Comparison of ENCODE assay signal across 24 mouse cellular contexts in genomic region chr10:120908776-120909574, GRCm38 (mm10).
"Had no signal": no experiment of that assay in that cellular context is flagged by ENCODE, and none has a peak within 500 bp of the region (broad histone marks: within the 10 kb centered on the region; RNA-seq: fewer than 3 reads in every experiment).

No protein-coding gene starts in this region.

- DNase-seq: kidney, postnatal 25 days; layer of hippocampus, adult 9-11 months; layer of hippocampus, postnatal 36 days; lung, adult 2 months; lung, postnatal 14 days; lung, postnatal 4 days; right cerebral cortex, adult 18-20 months; right cerebral cortex, postnatal 14 days; right cerebral cortex, postnatal 4 days; thymus, adult 2 months; thymus, postnatal 14 days; thymus, postnatal 4 days had no signal

- H3K27ac ChIP-seq: kidney, postnatal 0 days; layer of hippocampus, adult 2 months; left cerebral cortex, adult 2 months; limb, embryonic 12.5 days; limb, embryonic 15.5 days; liver, embryonic 12.5 days; liver, embryonic 15.5 days; midbrain, embryonic 15.5 days; neural tube, embryonic 12.5 days; neural tube, embryonic 15.5 days; stomach, postnatal 0 days had no signal

- H3K9ac ChIP-seq: limb, embryonic 12.5 days; limb, embryonic 15.5 days; liver, embryonic 12.5 days; liver, embryonic 15.5 days; midbrain, embryonic 15.5 days; neural tube, embryonic 12.5 days; neural tube, embryonic 15.5 days had no signal

- H3K9me3 ChIP-seq: limb, embryonic 15.5 days; liver, embryonic 12.5 days; liver, embryonic 15.5 days; midbrain, embryonic 15.5 days; neural tube, embryonic 15.5 days had no signal

- ATAC-seq: liver, embryonic 12.5 days; midbrain, embryonic 15.5 days had no signal

- H3K27me3 ChIP-seq: limb, embryonic 12.5 days; limb, embryonic 15.5 days; liver, embryonic 12.5 days; liver, embryonic 15.5 days; midbrain, embryonic 15.5 days; neural tube, embryonic 12.5 days; neural tube, embryonic 15.5 days had no signal

- H3K4me3 ChIP-seq: layer of hippocampus, adult 2 months; left cerebral cortex, adult 2 months; limb, embryonic 12.5 days; limb, embryonic 15.5 days; liver, embryonic 12.5 days; liver, embryonic 15.5 days; midbrain, embryonic 15.5 days; neural tube, embryonic 12.5 days; neural tube, embryonic 15.5 days had no signal

- H3K4me2 ChIP-seq: limb, embryonic 12.5 days; limb, embryonic 15.5 days; liver, embryonic 12.5 days; liver, embryonic 15.5 days; midbrain, embryonic 11.5 days; midbrain, embryonic 15.5 days; neural tube, embryonic 12.5 days; neural tube, embryonic 15.5 days had no signal

- H3K36me3 ChIP-seq: limb, embryonic 12.5 days; limb, embryonic 15.5 days; liver, embryonic 12.5 days; liver, embryonic 15.5 days; midbrain, embryonic 15.5 days; neural tube, embryonic 12.5 days; neural tube, embryonic 15.5 days had no signal

- H3K4me1 ChIP-seq: limb, embryonic 12.5 days; limb, embryonic 15.5 days; liver, embryonic 15.5 days; midbrain, embryonic 15.5 days; neural tube, embryonic 12.5 days; neural tube, embryonic 15.5 days had no signal
